Mouse (Mus musculus): ENCODE results near the gene Rpl14. TPM values are rescaled to one million over a fixed set of nuclear protein-coding genes. Genes with fewer than 3 reads are reported as not detected.

Rpl14 gene
- total RNA-seq, 2 experiments from 2014 or later: 2,648 to 3,531 TPM

GRCm38 (mm10) chr9:120601488-120602171, 30.4 kb downstream of the Rpl14 start:
- peak; percentile 76 for ATAC-seq (replicated peaks; ENCODE audit: low FRiP score, low TSS enrichment, poor library complexity, severe bottlenecking)

- ATAC-seq (replicated peaks; ENCODE audit: low FRiP score, low TSS enrichment, poor library complexity, severe bottlenecking): no peak; the same call in 1 of the 2 replicates
Measured at GRCm38 (mm10) chr9:120602172-120602838, 31.1 kb downstream of the Rpl14 start.

- peak; percentile 88 for ATAC-seq (replicated peaks; ENCODE audit: low FRiP score, low TSS enrichment, poor library complexity, severe bottlenecking)
Measured at GRCm38 (mm10) chr9:120602839-120603511, 31.7 kb downstream of the Rpl14 start.

GRCm38 (mm10) chr9:120603512-120603908, 32.3 kb downstream of the Rpl14 start:
- ATAC-seq (replicated peaks; ENCODE audit: low FRiP score, low TSS enrichment, poor library complexity, severe bottlenecking): no peak

- ATAC-seq (replicated peaks; ENCODE audit: low FRiP score, low TSS enrichment, poor library complexity, severe bottlenecking): no peak
Measured at GRCm38 (mm10) chr9:120603956-120604355, 32.7 kb downstream of the Rpl14 start.

- no peak for ATAC-seq (replicated peaks; ENCODE audit: low FRiP score, low TSS enrichment, poor library complexity, severe bottlenecking)
Measured at GRCm38 (mm10) chr9:120611055-120611454, 39.8 kb downstream of the Rpl14 start.

- no peak for ATAC-seq (replicated peaks; ENCODE audit: low FRiP score, low TSS enrichment, poor library complexity, severe bottlenecking)
Measured at GRCm38 (mm10) chr9:120614059-120614458, 42.8 kb downstream of the Rpl14 start.

- ATAC-seq (replicated peaks; ENCODE audit: low FRiP score, low TSS enrichment, poor library complexity, severe bottlenecking): no peak
Measured at GRCm38 (mm10) chr9:120618101-120618500, 46.9 kb downstream of the Rpl14 start.

GRCm38 (mm10) chr9:120619347-120619708, 48.1 kb downstream of the Rpl14 start:
- ATAC-seq (replicated peaks; ENCODE audit: low FRiP score, low TSS enrichment, poor library complexity, severe bottlenecking): no peak

- no peak for ATAC-seq (replicated peaks; ENCODE audit: low FRiP score, low TSS enrichment, poor library complexity, severe bottlenecking)
Measured at GRCm38 (mm10) chr9:120619709-120620408, 48.6 kb downstream of the Rpl14 start.

- ATAC-seq (replicated peaks; ENCODE audit: low FRiP score, low TSS enrichment, poor library complexity, severe bottlenecking): no peak
Measured at GRCm38 (mm10) chr9:120620409-120620745, 49.1 kb downstream of the Rpl14 start.

Other genes with a start within 250 kb of the Rpl14 start
- 55.4 and 85.9 TPM in 2 replicates for gene Eif1b, start 79.2 kb upstream of the Rpl14 start, total RNA-seq (2014; fragmentation: Nextera tagmentation)
- 77.5 and 85.3 TPM in 2 replicates for gene Eif1b, start 79.2 kb upstream of the Rpl14 start, total RNA-seq (2017)
- not detected in 2 replicates for gene Entpd3, start 31.6 kb upstream of the Rpl14 start, total RNA-seq (2014; fragmentation: Nextera tagmentation)
- gene Entpd3, start 31.6 kb upstream of the Rpl14 start, total RNA-seq (2017): 0.27 TPM in 1 of 2 replicates, not detected in the other

Measured in megakaryocyte-erythroid progenitor cell, adult 5-6 weeks (primary cell).